Mouse (Mus musculus) forebrain, embryonic 13.5 days (tissue): ENCODE results near the gene C77080. TPM values are rescaled to one million over a fixed set of nuclear protein-coding genes. Genes with fewer than 3 reads are reported as not detected.
A peak's percentile ranks its signal among the peaks of the same experiment; 100 is the strongest.

ENCODE experiments used
- ATAC-seq: fragments of 200-750 bp; cut with Nextera tagmentation; 2 replicates; pipeline ENCODE4 v1.8.0; 2017
- H3K27ac ChIP-seq: fragments of 300-500 bp; sonication (generic); 2 replicates; pipeline ENCODE4 v1.5.1; 2015; ENCODE audit warnings: inconsistent platforms, mild to moderate bottlenecking, moderate library complexity
- H3K27me3 ChIP-seq: fragments of 300-500 bp; sonication (generic); 2 replicates; pipeline ENCODE4 v1.6.1; 2015; ENCODE audit warnings: mild to moderate bottlenecking, inconsistent platforms
- H3K36me3 ChIP-seq: fragments of 300-500 bp; sonication (generic); 2 replicates; pipeline ENCODE4 v1.6.1; 2015; ENCODE audit warnings: mild to moderate bottlenecking, inconsistent platforms; ENCODE audit not compliant: poor library complexity, severe bottlenecking
- H3K4me1 ChIP-seq: fragments of 300-500 bp; sonication (generic); 2 replicates; pipeline ENCODE4 v1.6.1; 2015; ENCODE audit warnings: inconsistent platforms
- H3K4me2 ChIP-seq: fragments of 300-500 bp; sonication (generic); 2 replicates; pipeline ENCODE4 v1.6.1; 2015; ENCODE audit warnings: inconsistent platforms, mild to moderate bottlenecking, moderate library complexity
- H3K4me3 ChIP-seq: fragments of 300-500 bp; sonication (generic); 2 replicates; pipeline ENCODE4 v1.5.1; 2015; ENCODE audit warnings: mild to moderate bottlenecking, inconsistent platforms
- H3K9ac ChIP-seq: fragments of 300-500 bp; sonication (generic); 2 replicates; pipeline ENCODE4 v1.6.1; 2015; ENCODE audit warnings: mild to moderate bottlenecking, inconsistent platforms
- H3K9me3 ChIP-seq: fragments of 300-500 bp; sonication (generic); replicated peaks from 2 replicates; pipeline ENCODE4 v1.6.1; 2016; ENCODE audit warnings: inconsistent platforms
- WGBS: fragments of 180-500 bp; shearing (Covaris S2); methylation state at CpG from one replicate; pipeline ENCODE4 v1.1.7; 2015; 5-methylcytosine and 5-hydroxymethylcytosine counted together
- microRNA-seq: library from miRNA; unstranded; fragments of <30 nt; microRNA quantifications from one replicate; pipeline ENCODE4, GENCODE M21; 2016
- polyA plus RNA-seq: library from polyadenylated mRNA; unstranded; fragments of >200 nt; fragmentation: Nextera tagmentation; extraction: Ambion mirVana; gene quantifications from 2 replicates; pipeline ENCODE4 v1.2.1, GENCODE M21; 2015

The C77080 gene
- polyA plus RNA-seq, 1 experiment from 2014 or later = 3.8 TPM

GRCm38 (mm10) chr4:129190538-129190937, 70.7 kb downstream of the C77080 start:
- H3K36me3 ChIP-seq = peaks cover 16% of the 10 kb centered on the region
- 0 out of 2 replicates have a peak, but pooled peaks have one; percentile 13 for ATAC-seq
- no peaks in the 10 kb centered on the region for H3K27me3 ChIP-seq
- H3K4me1 ChIP-seq = peaks cover 27% of the 10 kb centered on the region
- WGBS = 4% methylated on average over 12 of the region's 12 CpGs
- no peaks in the 10 kb centered on the region for H3K9me3 ChIP-seq
- H3K4me3 ChIP-seq = peak overlapping the region; percentile 80
- H3K27ac ChIP-seq = 0 out of 2 replicates have a peak overlapping the region, but pooled peaks have one; percentile 87
- H3K9ac ChIP-seq = peak overlapping the region; percentile 85
- H3K4me2 ChIP-seq = peak overlapping the region; percentile 92

- under 1% methylated on average over 52 of the region's 58 CpGs for WGBS
- Histone ChIP-seq H3K27ac (peak within 1 kb of the TSS; percentile 87), H3K4me3 (peak within 1 kb of the TSS; percentile 80), H3K4me1 (peaks cover 27% of the 10 kb centered on the region), H3K4me2 (peak within 1 kb of the TSS; percentile 92), H3K9ac (peak within 1 kb of the TSS; percentile 85), H3K27me3 (no peaks in the 10 kb centered on the region), H3K9me3 (no peaks in the 10 kb centered on the region), H3K36me3 (peaks cover 15% of the 10 kb centered on the region)
- peak; percentile 85 for ATAC-seq
Observed at GRCm38 (mm10) chr4:129189542-129190519, 71.4 kb downstream of the C77080 start, which contains the start of the genes S100pbp and Yars. S100pbp (minus strand) TSS chr4:129189727. Yars (plus strand) TSS chr4:129189760.

GRCm38 (mm10) chr4:129188803-129189541, 72.2 kb downstream of the C77080 start:
- peaks cover 9% of the 10 kb centered on the region for H3K36me3 ChIP-seq
- H3K9ac ChIP-seq = peak overlapping the region; percentile 84
- peak; percentile 44 for ATAC-seq
- H3K27ac ChIP-seq = peak overlapping the region; percentile 87
- H3K4me2 ChIP-seq = peak overlapping the region; percentile 74
- no peaks in the 10 kb centered on the region for H3K27me3 ChIP-seq
- 0% methylated on average over 56 of the region's 74 CpGs for WGBS
- peaks cover 27% of the 10 kb centered on the region for H3K4me1 ChIP-seq
- no peaks in the 10 kb centered on the region for H3K9me3 ChIP-seq
- H3K4me3 ChIP-seq = peak overlapping the region; percentile 80

- H3K4me2 ChIP-seq = peak overlapping the region; percentile 74
- H3K27me3 ChIP-seq = no peaks in the 10 kb centered on the region
- H3K9me3 ChIP-seq = no peaks in the 10 kb centered on the region
- H3K4me3 ChIP-seq = peak overlapping the region; percentile 80
- peak overlapping the region; percentile 84 for H3K9ac ChIP-seq
- 35% methylated on average over 5 of the region's 5 CpGs for WGBS
- peak overlapping the region; percentile 87 for H3K27ac ChIP-seq
- no peak for ATAC-seq
- peaks cover 27% of the 10 kb centered on the region for H3K4me1 ChIP-seq
- 0 out of 2 replicates have a peak, but pooled peaks cover 4% of the 10 kb centered on the region for H3K36me3 ChIP-seq
Observed at GRCm38 (mm10) chr4:129188041-129188659, 73.1 kb downstream of the C77080 start.

- no peak overlapping the region for H3K4me3 ChIP-seq
- no peak overlapping the region for H3K9ac ChIP-seq
- no peaks in the 10 kb centered on the region for H3K4me1 ChIP-seq
- no peak overlapping the region for H3K27ac ChIP-seq
- H3K36me3 ChIP-seq = peaks cover 53% of the 10 kb centered on the region
- WGBS = 44% methylated on average over 1 of the region's 1 CpGs
- no peak overlapping the region for H3K4me2 ChIP-seq
- ATAC-seq = no peak
- H3K27me3 ChIP-seq = no peaks in the 10 kb centered on the region
- H3K9me3 ChIP-seq = no peaks in the 10 kb centered on the region
Observed at GRCm38 (mm10) chr4:129179560-129179959, 81.6 kb downstream of the C77080 start.

GRCm38 (mm10) chr4:129172529-129172928, 88.7 kb downstream of the C77080 start:
- 57% methylated on average over 1 of the region's 1 CpGs for WGBS
- Histone ChIP-seq H3K9ac (no peak overlapping the region), H3K27me3 (no peaks in the 10 kb centered on the region), H3K9me3 (no peaks in the 10 kb centered on the region), H3K36me3 (peaks cover 58% of the 10 kb centered on the region), H3K27ac (no peak overlapping the region), H3K4me2 (no peak overlapping the region), H3K4me3 (no peak overlapping the region), H3K4me1 (no peaks in the 10 kb centered on the region)
- ATAC-seq = no peak

Small RNA genes lying within 50 kb of the gene (microRNA-seq; reads per million reads assigned to microRNA genes)
- gene Gm22994 = not detected

Other genes starting within 250 kb of the C77080 start
- gene Rnf19b, start 203.1 kb downstream of the C77080 start, polyA plus RNA-seq = 12.9 and 15.2 TPM in 2 replicates
- not detected in 2 replicates for gene Tmem54, start 155.9 kb downstream of the C77080 start, polyA plus RNA-seq
- gene Hpca, start 139.4 kb downstream of the C77080 start, polyA plus RNA-seq = 19.6 and 20.4 TPM in 2 replicates
- gene Fndc5, start 124.4 kb downstream of the C77080 start, polyA plus RNA-seq = 0.93 and 1.1 TPM in 2 replicates
- gene S100pbp, start 71.7 kb downstream of the C77080 start, polyA plus RNA-seq = 15.6 and 19.1 TPM in 2 replicates
- gene Yars, start 71.6 kb downstream of the C77080 start, polyA plus RNA-seq = 100 and 106 TPM in 2 replicates
- gene Sync, start 26.2 kb upstream of the C77080 start, polyA plus RNA-seq = 0.18 and 0.19 TPM in 2 replicates
- 534 and 564 TPM in 2 replicates for gene Rbbp4, start 74.0 kb upstream of the C77080 start, polyA plus RNA-seq
- 33.8 and 36.2 TPM in 2 replicates for gene Zbtb8os, start 74.3 kb upstream of the C77080 start, polyA plus RNA-seq
- gene Zbtb8a, start 116.7 kb upstream of the C77080 start, polyA plus RNA-seq = 12.9 and 13.6 TPM in 2 replicates
- gene Zbtb8b, start 179.4 kb upstream of the C77080 start, polyA plus RNA-seq = 4.3 and 5.3 TPM in 2 replicates
- gene Bsdc1, start 200.2 kb upstream of the C77080 start, polyA plus RNA-seq = 32.8 and 33.6 TPM in 2 replicates
- not detected in 2 replicates for gene Tssk3, start 229.6 kb upstream of the C77080 start, polyA plus RNA-seq
- gene Fam229a, start 229.8 kb upstream of the C77080 start, polyA plus RNA-seq = not detected in 2 replicates